ENCODE assay signal across 19 mouse cellular contexts in the genomic region with DNA sequence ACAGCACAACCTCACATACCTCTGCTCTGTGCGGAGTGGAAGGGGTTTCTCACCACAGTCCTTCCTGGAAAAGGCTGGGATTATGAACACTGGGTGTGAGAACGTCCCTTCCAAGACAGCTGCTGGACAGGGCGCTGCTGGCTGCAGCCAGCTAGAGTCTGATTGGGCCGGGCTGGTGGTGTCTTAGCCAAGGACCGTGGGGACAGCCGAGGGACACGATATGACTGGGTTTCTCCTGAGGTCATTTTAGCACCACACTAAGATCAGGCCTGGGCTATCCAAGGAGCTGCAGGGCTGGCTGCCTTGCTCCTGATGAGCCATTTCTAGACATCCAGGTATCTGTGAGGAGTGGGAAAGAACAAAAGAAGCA. TPM values are rescaled to one million over a fixed set of nuclear protein-coding genes. Genes with fewer than 3 reads are reported as not detected.
DNase-seq lines count a peak whose midpoint lies in the region; ATAC-seq lines count a peak whose summit lies in the region.
"Had no signal": no experiment of that assay in that cellular context is flagged by ENCODE, and none has a peak within 500 bp of the region (broad histone marks: within the 10 kb centered on the region; RNA-seq: fewer than 3 reads in every experiment).

No protein-coding gene starts in this region.

- H3K4me3 ChIP-seq in heart, embryonic 12.5 days = no peak overlapping the region
- H3K4me3 ChIP-seq in lung, embryonic 16.5 days (ENCODE audit: low read length) = no peak overlapping the region
- H3K4me3 ChIP-seq: embryonic facial prominence, embryonic 10.5 days; intestine, embryonic 15.5 days; kidney, embryonic 15.5 days; liver, embryonic 15.5 days; megakaryocyte, embryonic 14.5 days had no signal

- H3K4me2 ChIP-seq in heart, embryonic 12.5 days = no peak overlapping the region
- H3K4me2 ChIP-seq in lung, embryonic 16.5 days (ENCODE audit: low read depth, low read length) = no peak overlapping the region
- H3K4me2 ChIP-seq: intestine, embryonic 15.5 days; kidney, embryonic 15.5 days; liver, embryonic 15.5 days had no signal

- 78% methylated on average over 7 of the region's 7 CpGs for WGBS in heart, embryonic 12.5 days
- WGBS in lung, embryonic 16.5 days = 59% methylated on average over 7 of the region's 7 CpGs

- H3K36me3 ChIP-seq in heart, embryonic 12.5 days = no peaks in the 10 kb centered on the region
- H3K36me3 ChIP-seq in lung, embryonic 16.5 days (ENCODE audit: control insufficient read depth, insufficient read depth, low read length) = no peaks in the 10 kb centered on the region
- H3K36me3 ChIP-seq: embryonic facial prominence, embryonic 10.5 days; intestine, embryonic 15.5 days; kidney, embryonic 15.5 days; liver, embryonic 15.5 days had no signal

- no peaks in the 10 kb centered on the region for H3K27me3 ChIP-seq in heart, embryonic 12.5 days (replicated peaks)
- no peaks in the 10 kb centered on the region for H3K27me3 ChIP-seq in lung, embryonic 16.5 days (ENCODE audit: control insufficient read depth, insufficient read depth, low read depth, low read length)
- H3K27me3 ChIP-seq: intestine, embryonic 15.5 days; kidney, embryonic 15.5 days; liver, embryonic 15.5 days had no signal

- no peaks in the 10 kb centered on the region for H3K9me3 ChIP-seq in heart, embryonic 12.5 days (replicated peaks)
- H3K9me3 ChIP-seq in lung, embryonic 16.5 days (ENCODE audit: control insufficient read depth, low read length) = no peaks in the 10 kb centered on the region
- H3K9me3 ChIP-seq: embryonic facial prominence, embryonic 10.5 days; intestine, embryonic 15.5 days; kidney, embryonic 15.5 days; liver, embryonic 15.5 days; megakaryocyte, embryonic 14.5 days had no signal

- H3K4me1 ChIP-seq in heart, embryonic 12.5 days (replicated peaks) = peaks cover 33% of the 10 kb centered on the region
- H3K4me1 ChIP-seq in lung, embryonic 16.5 days (replicated peaks; ENCODE audit: control insufficient read depth, insufficient read depth, low read length) = peaks cover 11% of the 10 kb centered on the region
- H3K4me1 ChIP-seq: liver, embryonic 15.5 days; megakaryocyte, embryonic 14.5 days had no signal

- H3K27ac ChIP-seq in heart, embryonic 12.5 days (ENCODE audit: poor library complexity, severe bottlenecking) = no peak overlapping the region
- H3K27ac ChIP-seq in lung, embryonic 16.5 days (ENCODE audit: low read length) = no peak overlapping the region
- H3K27ac ChIP-seq: embryonic facial prominence, embryonic 10.5 days; intestine, embryonic 15.5 days; kidney, embryonic 15.5 days; liver, embryonic 15.5 days had no signal

- intact Hi-C loops in heart, postnatal 10 days (cut with DNase I) = loop anchor here (5.0 kb wide), 1 partner anchor 73 kb away; no protein-coding TSS in a partner anchor

- H3K9ac ChIP-seq in heart, embryonic 12.5 days = no peak overlapping the region
- no peak overlapping the region for H3K9ac ChIP-seq in lung, embryonic 16.5 days (ENCODE audit: low read length)
- H3K9ac ChIP-seq: intestine, embryonic 15.5 days; kidney, embryonic 15.5 days; liver, embryonic 15.5 days had no signal

- DNase-seq in heart, adult 18-20 months = peak; percentile 33 to 51
- no peak for DNase-seq in lung, postnatal 36 days
- DNase-seq in heart, postnatal 10 days = peak; percentile 36 to 48
- DNase-seq in heart, postnatal 4 days = peak; percentile 35
- no peak for DNase-seq in MN1 (ENCODE audit: low spot score)
- DNase-seq: adrenal gland, postnatal 25 days; gastrocnemius, postnatal 36 days; right cerebral cortex, adult 18-20 months; thymus, adult 2 months had no signal

- no peak for ATAC-seq in heart, embryonic 12.5 days (ENCODE audit: insufficient number of reproducible peaks, low FRiP score)
- peak; percentile 35; the same call in 1 of the 2 replicates for ATAC-seq in lung, embryonic 16.5 days (ENCODE audit: low read depth)
- ATAC-seq: intestine, embryonic 15.5 days had no signal

RNA-seq across cellular contexts. Expression of gene Tex29, which starts 4.0 kb away (rescaled TPM):
- not detected for total RNA-seq in heart, adult 18-20 months (2021)
- 0.49 and 0.51 TPM in 2 replicates for polyA plus RNA-seq in heart, embryonic 12.5 days (2016; fragmentation: Nextera tagmentation; extraction: Ambion mirVana)
- polyA plus RNA-seq in lung, embryonic 16.5 days (2015; fragmentation: Nextera tagmentation; extraction: Ambion mirVana) = not detected in 2 replicates
- total RNA-seq in heart, postnatal 10 days (2021) = not detected
- total RNA-seq in heart, postnatal 4 days (2021) = not detected
- total RNA-seq: adrenal gland, postnatal 25 days; gastrocnemius, postnatal 36 days had no signal
- polyA plus RNA-seq: cerebellum, adult 2 months; embryonic facial prominence, embryonic 10.5 days; heart, embryonic 16.5 days; intestine, embryonic 15.5 days; kidney, embryonic 15.5 days; large intestine, adult 2 months; liver, embryonic 15.5 days; thymus, adult 2 months had no signal

Comparison
In these comparisons a context has a peak if more than half of its experiments do, and no peak if none do; other contexts are left out.
1. DNase-seq: peak in heart, adult 18-20 months (2 of 2), heart, postnatal 10 days (2 of 2) and heart, postnatal 4 days (single experiment); none in lung, postnatal 36 days (single experiment) and MN1 (single experiment).